Mouse (Mus musculus) heart, postnatal 10 days (tissue): Measurements from ENCODE around the gene Gm47985. TPM values are rescaled to one million over a fixed set of nuclear protein-coding genes. Genes with fewer than 3 reads are reported as not detected.
A peak's percentile ranks its signal among the peaks of the same experiment; 100 is the strongest.
"Not testable (repeated sequence)": the region's sequence is repeated elsewhere in the genome, so short reads cannot be mapped to it uniquely, and the experiment has no call there.

Experiments
- DNase-seq, 2 experiments: peaks; one replicate each; pipeline ENCODE4 v3.0.0; 2021
- intact Hi-C: fragments of 180-260 bp; cut with DNase I; formaldehyde crosslinking; loops from one replicate; pipeline ENCODE4 v1.15.1; 2025
- total RNA-seq, 2 experiments: library from RNA; stranded (reverse); gene quantifications; 2 replicates each; pipeline ENCODE4 v1.2.3; 2021

Gene Gm47985
- under 1 TPM; 0.25 to 0.38 TPM for total RNA-seq

GRCm38 (mm10) chr1:151182266-151182665 is at the start of gene Gm47985:
TSS of gene Gm47985 (plus strand) at chr1:151182537.
- DNase-seq, intact Hi-C loops: not testable (repeated sequence)

- DNase-seq = no peak
- intact Hi-C loops = no loop called here
Observed at GRCm38 (mm10) chr1:151132686-151133085, 49.7 kb upstream of the Gm47985 start.

GRCm38 (mm10) chr1:151138388-151138787 is 43.9 kb upstream of the Gm47985 start:
- no peak for DNase-seq
- intact Hi-C loops = no loop called here

- intact Hi-C loops = no loop called here
- no peak for DNase-seq
Observed at GRCm38 (mm10) chr1:151140956-151141355, 41.4 kb upstream of the Gm47985 start.

GRCm38 (mm10) chr1:151144471-151145146 is 37.7 kb upstream of the Gm47985 start:
- intact Hi-C loops = no loop called here
- DNase-seq = peak; percentile 40 to 47

GRCm38 (mm10) chr1:151147801-151148200 is 34.5 kb upstream of the Gm47985 start:
- DNase-seq = no peak
- intact Hi-C loops = no loop called here

- no peak for DNase-seq
- intact Hi-C loops = loop anchor here (5.0 kb wide), 1 partner anchor 48 kb away; no protein-coding TSS in a partner anchor
Observed at GRCm38 (mm10) chr1:151150211-151150610, 32.1 kb upstream of the Gm47985 start.

- intact Hi-C loops = loop anchor here (5.0 kb wide), 1 partner anchor 49 kb away; no protein-coding TSS in a partner anchor
- DNase-seq = no peak
Observed at GRCm38 (mm10) chr1:151151089-151151488, 31.2 kb upstream of the Gm47985 start.

GRCm38 (mm10) chr1:151153056-151153652 is 29.2 kb upstream of the Gm47985 start:
- intact Hi-C loops = loop anchor here (5.0 kb wide), 1 partner anchor 51 kb away; no protein-coding TSS in a partner anchor
- DNase-seq = peak; percentile 38 to 51

GRCm38 (mm10) chr1:151154131-151154530 is 28.2 kb upstream of the Gm47985 start:
- DNase-seq = not testable (repeated sequence)

GRCm38 (mm10) chr1:151156129-151156528 is 26.2 kb upstream of the Gm47985 start:
- DNase-seq = no peak
- intact Hi-C loops = loop anchor here (5.0 kb wide), 1 partner anchor 186 kb away; the partner anchor contains the start of gene Ivns1abp

More at GRCm38 (mm10) chr1:151154131-151154530, 28.2 kb upstream of the Gm47985 start:
- intact Hi-C loops = loop anchor here (5.0 kb wide), 1 partner anchor 52 kb away; no protein-coding TSS in a partner anchor

GRCm38 (mm10) chr1:151156777-151157632 is 25.3 kb upstream of the Gm47985 start:
- DNase-seq = peak; percentile 23 to 44
- intact Hi-C loops = loop anchor here (5.0 kb wide), 1 partner anchor 185 kb away; the partner anchor contains the start of gene Ivns1abp

- DNase-seq = no peak
- intact Hi-C loops = loop anchor here (5.0 kb wide), 1 partner anchor 184 kb away; the partner anchor contains the start of gene Ivns1abp
Observed at GRCm38 (mm10) chr1:151157963-151158856, 24.1 kb upstream of the Gm47985 start.

- intact Hi-C loops = loop anchor here (5.0 kb wide), 1 partner anchor 183 kb away; the partner anchor contains the start of gene Ivns1abp
- DNase-seq = no peak
Observed at GRCm38 (mm10) chr1:151158857-151159510, 23.4 kb upstream of the Gm47985 start.

- DNase-seq = no peak
- intact Hi-C loops = no loop called here
Observed at GRCm38 (mm10) chr1:151166031-151166430, 16.3 kb upstream of the Gm47985 start.

- DNase-seq = no peak
- intact Hi-C loops = no loop called here
Observed at GRCm38 (mm10) chr1:151167297-151168047, 14.9 kb upstream of the Gm47985 start.

- intact Hi-C loops = no loop called here
- DNase-seq = no peak
Observed at GRCm38 (mm10) chr1:151168637-151169036, 13.7 kb upstream of the Gm47985 start.
